Mouse (Mus musculus): ENCODE data around the gene Ift88. TPM values are rescaled to one million over a fixed set of nuclear protein-coding genes. Genes with fewer than 3 reads are reported as not detected.
A peak's percentile ranks its signal among the peaks of the same experiment; 100 is the strongest.

The Ift88 gene
- total RNA-seq (2021): 1 to 10 TPM; 2.9 to 4.7 TPM
- long read RNA-seq, experiment 1, partial matches to known transcripts: 0 of 2 reads
- long read RNA-seq, experiment 1, other reads (novel, unspliced or antisense): 2 of 2 reads
- long read RNA-seq, experiment 2, partial matches to known transcripts: 0 of 6 reads
- long read RNA-seq, experiment 2, other reads (novel, unspliced or antisense): 4 of 6 reads

DNA sequence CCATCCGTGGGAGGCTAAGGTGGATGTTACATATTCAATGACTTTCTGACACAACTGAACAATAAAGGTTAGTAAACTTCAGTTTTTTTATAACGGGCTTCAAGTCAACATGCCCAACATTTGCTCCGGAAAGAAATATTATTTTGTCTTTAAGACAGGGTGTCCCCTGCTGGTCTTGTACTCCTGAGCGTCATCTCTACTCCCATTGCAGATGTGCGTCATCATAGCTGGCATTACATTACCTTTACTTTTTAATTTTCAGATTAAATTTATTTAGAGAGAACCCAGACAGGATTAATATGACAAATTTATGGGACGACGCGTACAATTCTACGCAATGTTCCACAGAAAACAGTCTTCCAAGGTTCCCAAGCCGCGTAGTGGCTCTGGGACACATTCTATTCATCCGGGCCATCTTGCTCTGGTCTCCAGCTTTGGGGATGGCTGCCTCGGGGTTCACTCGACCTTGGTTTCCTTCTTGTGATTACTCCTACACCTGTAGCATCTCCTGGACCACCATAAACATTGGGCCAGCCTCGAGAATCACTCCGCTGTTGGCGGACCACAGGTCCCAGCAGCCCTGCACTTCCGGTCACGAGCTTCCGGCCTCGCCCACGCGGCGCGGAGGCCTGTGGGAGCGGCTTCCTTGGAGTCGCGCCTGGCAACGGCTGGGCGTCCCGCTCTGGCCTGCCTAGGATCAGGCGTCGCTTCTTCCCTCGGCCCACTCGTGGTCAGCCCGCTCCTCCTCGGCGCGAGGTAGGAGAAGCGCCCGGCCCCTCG is at the start of gene Ift88:
Gene Ift88, plus strand, starts transcription at position 631 of the 780 bp plus-strand sequence.
- intact Hi-C loops (cut with DNase I): no loop called here
- peak; percentile 88 to 91 for DNase-seq

GRCm38 (mm10) chr14:57375205-57375604 is 48.7 kb upstream of the Ift88 start:
- intact Hi-C loops (cut with DNase I): loop anchor here (10.0 kb wide), 3 partner anchors 150 to 540 kb away; partner anchors contain the start of gene Il17d

DNA sequence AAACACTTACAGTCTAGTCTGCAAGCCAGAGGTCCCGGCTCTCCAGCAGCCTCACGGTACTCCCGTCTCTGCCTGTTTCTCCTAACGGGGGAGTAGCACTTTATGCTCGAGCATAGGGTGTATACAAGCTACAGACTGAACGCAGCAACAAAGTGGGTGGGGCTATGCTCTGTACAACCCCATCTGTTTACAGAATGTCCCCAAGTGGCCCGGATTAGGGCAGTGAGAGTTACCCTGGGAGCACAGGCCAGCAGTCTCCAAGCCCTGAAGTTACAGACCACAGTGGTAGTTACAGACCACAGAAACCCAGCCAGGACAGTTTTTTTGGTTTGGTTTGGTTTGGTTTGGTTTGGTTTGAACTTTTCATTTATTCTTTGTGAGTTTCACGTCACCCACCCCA is 47.8 kb upstream of the Ift88 start:
- intact Hi-C loops (cut with DNase I): loop anchor here (10.0 kb wide), 3 partner anchors 149 to 539 kb away; partner anchors contain the start of gene Il17d
- no peak for DNase-seq

More at GRCm38 (mm10) chr14:57375205-57375604, 48.7 kb upstream of the Ift88 start:
- DNase-seq: no peak

- intact Hi-C loops (cut with DNase I): loop anchor here (10.0 kb wide), 3 partner anchors 148 to 538 kb away; partner anchors contain the start of gene Il17d
- DNase-seq: no peak
Observed at GRCm38 (mm10) chr14:57376956-57377355, 46.9 kb upstream of the Ift88 start.

- intact Hi-C loops (cut with DNase I): loop anchor here (10.0 kb wide), 3 partner anchors 147 to 537 kb away; partner anchors contain the start of gene Il17d
- no peak for DNase-seq
Observed at GRCm38 (mm10) chr14:57377531-57377930, 46.3 kb upstream of the Ift88 start.

DNA sequence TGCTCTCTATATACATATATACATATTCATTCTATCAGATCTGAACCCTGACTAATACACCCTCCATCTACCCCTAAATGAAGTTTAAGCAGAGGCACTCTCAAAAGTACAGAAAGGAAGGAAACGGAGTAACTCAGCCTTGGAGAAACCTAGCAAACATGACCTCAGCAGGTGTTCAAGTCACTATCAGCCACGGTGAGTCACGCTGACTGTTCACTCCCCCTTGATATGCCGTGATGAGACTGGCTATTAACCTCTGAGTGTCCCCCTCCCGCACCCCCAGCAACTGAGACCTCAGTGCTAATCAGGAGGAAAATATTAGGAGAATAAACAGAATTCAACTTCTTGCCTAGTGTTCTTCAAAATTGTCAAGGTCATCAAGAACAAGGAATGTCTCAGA is 38.2 kb upstream of the Ift88 start:
- DNase-seq: no peak
- intact Hi-C loops (cut with DNase I): no loop called here

- no peak for DNase-seq
- intact Hi-C loops (cut with DNase I): no loop called here
Observed at GRCm38 (mm10) chr14:57386758-57387561, 36.9 kb upstream of the Ift88 start.

DNA sequence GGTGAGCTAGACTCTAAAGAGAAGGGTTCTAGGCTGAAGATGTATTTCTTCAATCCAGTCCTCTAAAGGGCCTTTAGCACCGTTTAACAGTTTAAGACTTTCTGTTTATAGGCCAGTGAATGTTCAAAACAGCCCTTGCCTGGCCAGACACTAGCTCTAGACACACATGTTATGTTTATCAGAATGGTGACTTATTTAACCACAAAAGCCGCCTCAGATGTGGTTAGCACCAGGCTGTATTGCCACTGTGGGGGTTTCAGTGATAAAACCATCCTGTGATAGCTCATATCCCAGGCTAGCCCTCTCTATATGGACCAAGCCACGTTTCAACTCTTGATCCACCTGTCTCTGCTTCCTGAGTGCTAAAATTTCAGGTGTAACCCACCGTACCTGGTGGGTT is 32.2 kb upstream of the Ift88 start:
- no peak for DNase-seq
- intact Hi-C loops (cut with DNase I): loop anchor here (10.0 kb wide), 1 partner anchor 273 kb away; the partner anchor contains the start of gene Xpo4

DNA sequence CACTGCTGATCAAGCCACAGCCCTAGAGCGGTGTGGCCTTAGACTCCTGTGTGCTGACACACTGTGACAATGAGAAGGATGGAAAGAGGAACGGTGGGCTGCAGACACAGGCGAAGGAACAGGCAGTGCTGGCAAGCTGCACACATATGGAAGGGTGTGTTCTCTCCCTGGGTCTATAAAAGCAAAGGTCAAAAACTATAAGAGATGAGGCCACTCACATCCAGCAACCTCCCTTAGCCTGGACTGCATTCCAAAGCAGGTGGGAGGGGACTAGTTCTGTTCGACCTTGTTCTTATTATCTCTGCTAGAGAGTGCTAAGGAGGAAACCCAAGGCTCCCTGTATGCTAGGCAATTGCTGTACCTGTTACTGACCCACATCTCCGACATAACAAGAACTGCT is 31.6 kb upstream of the Ift88 start:
- DNase-seq: no peak
- intact Hi-C loops (cut with DNase I): loop anchor here (10.0 kb wide), 1 partner anchor 273 kb away; the partner anchor contains the start of gene Xpo4

- intact Hi-C loops (cut with DNase I): loop anchor here (10.0 kb wide), 1 partner anchor 269 kb away; the partner anchor contains the start of gene Xpo4
- no peak for DNase-seq
Observed at GRCm38 (mm10) chr14:57395470-57395869, 28.4 kb upstream of the Ift88 start.

- DNase-seq: no peak
- intact Hi-C loops (cut with DNase I): loop anchor here (10.0 kb wide), 1 partner anchor 268 kb away; the partner anchor contains the start of gene Xpo4
Observed at GRCm38 (mm10) chr14:57397221-57397620, 26.6 kb upstream of the Ift88 start.

- DNase-seq: peak; percentile 96 to 97
- intact Hi-C loops (cut with DNase I): loop anchor here (10.0 kb wide), 1 partner anchor 267 kb away; the partner anchor contains the start of gene Xpo4
Observed at GRCm38 (mm10) chr14:57398065-57398757, 25.7 kb upstream of the Ift88 start, which contains the start of gene Cryl1. TSS of gene Cryl1 (minus strand) at chr14:57398529.

GRCm38 (mm10) chr14:57398813-57399427 is 24.9 kb upstream of the Ift88 start:
- intact Hi-C loops (cut with DNase I): loop anchor here (10.0 kb wide), 1 partner anchor 266 kb away; the partner anchor contains the start of gene Xpo4
- DNase-seq: peak in 1 of 2 experiments; percentile 19

DNA sequence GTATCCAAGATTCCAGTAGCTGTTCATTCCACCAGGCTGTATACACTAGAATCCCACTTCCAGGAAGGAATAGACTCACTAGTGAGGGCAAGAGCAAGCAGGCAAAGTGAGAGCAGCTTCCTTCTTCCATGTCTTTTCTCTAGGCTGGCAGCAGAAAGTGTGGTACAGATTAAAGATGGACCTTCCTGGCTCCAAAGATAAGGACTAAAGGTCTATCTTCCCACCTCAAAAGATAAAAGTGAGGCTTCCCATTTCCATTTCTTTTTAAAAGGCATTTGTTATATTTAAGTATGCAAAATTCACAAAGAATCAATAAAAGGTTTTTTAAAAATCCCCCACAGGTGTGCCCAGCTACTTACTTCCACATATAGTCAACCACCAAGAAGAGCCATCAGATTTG is 21.0 kb upstream of the Ift88 start:
- intact Hi-C loops (cut with DNase I): no loop called here
- no peak for DNase-seq

DNA sequence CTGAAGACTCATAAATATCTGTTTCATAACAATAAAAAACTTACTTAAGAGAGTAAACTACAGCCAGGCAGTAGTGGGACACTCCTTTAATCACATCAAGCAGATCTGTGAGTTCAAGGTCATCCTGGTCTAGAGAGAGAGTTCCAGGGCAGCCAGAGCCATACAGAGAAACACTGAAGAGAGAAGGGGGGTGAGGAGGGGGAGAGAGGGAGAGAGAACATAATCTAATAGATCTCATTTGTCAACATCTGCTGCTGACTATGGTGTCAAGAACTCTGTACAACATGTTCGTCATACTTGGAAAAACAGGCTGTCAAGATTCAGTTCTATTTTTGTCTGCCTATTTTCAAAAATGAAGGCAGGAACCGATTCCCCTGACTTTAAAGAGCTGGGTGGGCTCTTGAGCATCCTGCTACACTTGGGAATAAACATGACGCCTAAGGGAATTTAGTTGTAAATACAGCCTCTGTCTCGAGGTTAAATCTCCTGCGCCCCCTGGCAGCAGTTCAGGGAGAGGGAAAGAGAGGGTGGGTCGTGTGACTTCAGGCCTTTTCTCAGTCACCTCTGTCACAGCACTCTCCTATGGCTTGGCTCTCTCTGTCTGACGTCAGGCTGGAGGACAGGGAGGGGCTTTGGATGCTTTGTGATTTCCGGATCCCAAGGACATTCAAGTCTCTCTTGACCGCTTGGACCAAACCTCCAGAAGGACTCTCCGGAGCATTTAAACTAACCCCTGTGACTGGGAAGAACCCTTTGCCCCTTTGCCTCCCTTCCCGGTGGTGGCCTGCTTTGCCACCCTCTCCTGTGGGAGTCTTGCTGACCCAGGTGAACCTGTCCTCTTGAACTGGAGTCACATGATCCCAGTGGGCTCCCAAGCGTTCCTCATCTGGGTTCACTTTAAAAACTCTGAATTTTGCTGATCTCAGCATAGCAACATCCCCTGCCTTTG is 16.5 kb upstream of the Ift88 start:
- DNase-seq: no peak
- intact Hi-C loops (cut with DNase I): no loop called here

DNA sequence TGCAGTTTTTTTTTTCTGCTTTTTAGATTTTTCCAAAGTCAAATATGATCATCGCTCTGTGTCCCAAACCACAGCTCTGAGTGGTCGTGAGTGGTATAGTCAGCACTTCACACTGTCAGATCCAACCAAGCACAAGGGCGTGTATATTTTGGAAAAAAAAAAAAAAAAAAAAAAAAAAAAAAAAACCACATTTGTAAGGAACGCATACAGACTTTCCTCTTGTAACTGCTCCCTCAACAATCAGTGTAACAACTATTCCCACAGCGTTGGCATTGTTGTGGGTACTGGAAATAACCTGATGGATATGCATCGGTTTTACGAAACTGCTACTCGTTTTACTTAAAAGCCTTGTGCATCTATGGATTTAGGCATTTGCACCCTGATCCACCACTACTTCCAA is 15.8 kb upstream of the Ift88 start:
- intact Hi-C loops (cut with DNase I): no loop called here

GRCm38 (mm10) chr14:57409106-57409505 is 14.8 kb upstream of the Ift88 start:
- DNase-seq: no peak
- intact Hi-C loops (cut with DNase I): loop anchor here (1.0 kb wide), 1 partner anchor 38 kb away; no protein-coding TSS in a partner anchor

More for the DNA sequence above, 15.8 kb upstream of the Ift88 start:
- DNase-seq: no peak

GRCm38 (mm10) chr14:57412166-57412565 is 11.7 kb upstream of the Ift88 start:
- intact Hi-C loops (cut with DNase I): no loop called here
- DNase-seq: no peak

Measured in gastrocnemius, postnatal 36 days (tissue).